Mouse (Mus musculus): Measurements from ENCODE around the gene Spp2.
"Not testable (repeated sequence)": the region's sequence is repeated elsewhere in the genome, so short reads cannot be mapped to it uniquely, and the experiment has no call there.

The Spp2 gene

GRCm38 (mm10) chr1:88433096-88433883 is 26.5 kb downstream of the Spp2 start:
- DNase-seq (ENCODE audit: low spot score in 2 of 2) = no peak

- no peak for DNase-seq (ENCODE audit: low spot score in 2 of 2)
Observed at GRCm38 (mm10) chr1:88434057-88434456, 27.3 kb downstream of the Spp2 start.

GRCm38 (mm10) chr1:88437206-88438126 is 30.7 kb downstream of the Spp2 start:
- no peak for DNase-seq (ENCODE audit: low spot score in 2 of 2)

GRCm38 (mm10) chr1:88443383-88443782 is 36.6 kb downstream of the Spp2 start:
- no peak for DNase-seq (ENCODE audit: low spot score in 2 of 2)

GRCm38 (mm10) chr1:88445400-88445799 is 38.6 kb downstream of the Spp2 start:
- DNase-seq (ENCODE audit: low spot score in 2 of 2) = no peak

GRCm38 (mm10) chr1:88446270-88447030 is 39.7 kb downstream of the Spp2 start:
- no peak for DNase-seq (ENCODE audit: low spot score in 2 of 2)

GRCm38 (mm10) chr1:88447483-88447882 is 40.7 kb downstream of the Spp2 start:
- DNase-seq (ENCODE audit: low spot score in 2 of 2) = no peak

GRCm38 (mm10) chr1:88448094-88448493 is 41.3 kb downstream of the Spp2 start:
- DNase-seq (ENCODE audit: low spot score in 2 of 2) = not testable (repeated sequence)

GRCm38 (mm10) chr1:88449741-88450140 is 43.0 kb downstream of the Spp2 start:
- DNase-seq (ENCODE audit: low spot score in 2 of 2) = no peak

GRCm38 (mm10) chr1:88450668-88451067 is 43.9 kb downstream of the Spp2 start:
- DNase-seq (ENCODE audit: low spot score in 2 of 2) = no peak

- no peak for DNase-seq (ENCODE audit: low spot score in 2 of 2)
Observed at GRCm38 (mm10) chr1:88452198-88452597, 45.4 kb downstream of the Spp2 start.

GRCm38 (mm10) chr1:88454703-88455102 is 47.9 kb downstream of the Spp2 start:
- DNase-seq (ENCODE audit: low spot score in 2 of 2) = no peak

GRCm38 (mm10) chr1:88455761-88456160 is 49.0 kb downstream of the Spp2 start:
- DNase-seq (ENCODE audit: low spot score in 2 of 2) = no peak

- DNase-seq (ENCODE audit: low spot score in 2 of 2) = peak; percentile 56 to 81
Observed at GRCm38 (mm10) chr1:88456451-88457072, 49.8 kb downstream of the Spp2 start.

- DNase-seq (ENCODE audit: low spot score in 2 of 2) = no peak
Observed at GRCm38 (mm10) chr1:88459196-88459595, 52.4 kb downstream of the Spp2 start.

- DNase-seq (ENCODE audit: low spot score in 2 of 2) = no peak
Observed at GRCm38 (mm10) chr1:88459655-88460054, 52.9 kb downstream of the Spp2 start.

- DNase-seq (ENCODE audit: low spot score in 2 of 2) = no peak
Observed at GRCm38 (mm10) chr1:88461096-88461495, 54.3 kb downstream of the Spp2 start.

- no peak for DNase-seq (ENCODE audit: low spot score in 2 of 2)
Observed at GRCm38 (mm10) chr1:88462484-88462883, 55.7 kb downstream of the Spp2 start.

- no peak for DNase-seq (ENCODE audit: low spot score in 2 of 2)
Observed at GRCm38 (mm10) chr1:88463241-88463640, 56.5 kb downstream of the Spp2 start.

- no peak for DNase-seq (ENCODE audit: low spot score in 2 of 2)
Observed at GRCm38 (mm10) chr1:88464109-88464905, 57.5 kb downstream of the Spp2 start.

- DNase-seq (ENCODE audit: low spot score in 2 of 2) = no peak
Observed at GRCm38 (mm10) chr1:88465722-88466121, 59.0 kb downstream of the Spp2 start.
